Mouse (Mus musculus): ENCODE data around the gene Lipa. TPM values are rescaled to one million over a fixed set of nuclear protein-coding genes. Genes with fewer than 3 reads are reported as not detected.

Gene Lipa
- polyA plus RNA-seq (2012; rRNA removed; ENCODE audit: low replicate concordance): 44.9 and 52.6 TPM in 2 replicates

DNA sequence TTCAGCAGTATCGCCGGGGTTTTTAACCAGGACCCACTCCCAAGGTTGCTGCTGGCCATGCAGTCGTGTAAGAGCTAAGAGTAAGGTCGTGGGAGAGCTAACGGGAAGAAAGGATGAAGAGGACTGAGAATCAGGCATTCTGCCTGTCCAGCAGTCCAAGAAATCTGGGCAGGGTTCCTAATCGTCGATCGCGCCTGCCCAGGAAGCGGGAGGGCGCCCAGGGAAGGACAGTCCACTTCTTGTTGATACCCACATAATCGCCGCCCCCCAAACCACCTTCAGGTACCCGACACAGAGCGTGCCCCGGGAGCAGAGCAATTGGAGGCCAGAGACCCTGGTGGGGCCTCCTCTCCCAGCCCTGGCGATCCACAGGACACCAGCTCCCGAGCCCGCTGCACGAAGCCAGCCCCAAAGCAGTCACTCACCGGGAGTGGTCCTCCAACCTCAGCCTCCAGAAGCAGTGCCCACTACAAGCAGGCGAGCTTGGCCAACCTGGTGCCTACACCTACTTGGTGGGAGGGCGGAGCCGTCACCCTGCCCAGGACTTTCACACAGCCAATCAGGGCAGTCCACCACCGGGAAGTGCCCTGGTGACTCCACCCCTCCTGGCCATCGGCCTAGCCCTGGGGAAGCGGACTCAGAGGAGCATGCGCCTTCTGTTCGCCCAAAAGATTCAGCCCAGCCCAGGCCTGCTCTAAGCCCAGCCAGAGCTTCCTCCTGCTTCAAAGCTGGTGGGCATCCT lies at the start of gene Lipa:
Gene Lipa, minus strand, starts transcription at position 534 of the 742 bp plus-strand sequence.

DNA sequence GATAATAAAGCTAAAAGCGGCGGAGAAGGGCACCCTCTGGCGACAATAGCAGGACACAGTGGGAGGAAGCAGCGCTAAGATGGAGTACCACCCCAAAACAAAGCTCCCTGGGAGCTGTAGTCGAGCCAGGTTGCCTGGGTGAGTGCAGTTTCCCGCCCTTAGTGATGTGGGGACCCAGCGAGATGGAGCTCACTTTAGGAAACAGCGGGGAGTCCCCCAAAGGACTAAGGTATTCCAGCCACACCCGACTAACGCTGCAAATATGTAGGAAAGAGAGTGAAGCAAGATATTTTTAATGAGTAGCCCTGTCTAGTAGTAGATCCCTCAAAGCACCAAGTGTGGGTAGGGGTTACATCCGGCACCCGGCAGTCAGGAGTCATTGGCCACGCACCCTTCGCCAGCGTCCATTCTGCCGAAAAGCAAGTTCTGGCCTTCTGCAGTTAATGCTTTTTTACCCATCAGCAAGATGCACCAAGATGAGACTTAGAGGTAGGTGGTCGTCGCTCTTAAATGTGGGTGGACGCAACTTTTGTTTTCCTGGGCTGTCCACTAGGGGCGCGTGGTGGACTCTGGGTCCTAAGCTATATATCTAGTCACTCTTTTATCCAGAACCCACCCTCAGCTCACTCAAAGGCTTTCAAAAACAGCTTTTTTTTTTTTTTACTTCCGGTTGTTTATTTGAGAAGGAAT lies 23.4 kb upstream of the Lipa start, which contains the start of gene Ifit2:
Gene Ifit2, plus strand, starts transcription at position 161 of the 690 bp plus-strand sequence.

DNA sequence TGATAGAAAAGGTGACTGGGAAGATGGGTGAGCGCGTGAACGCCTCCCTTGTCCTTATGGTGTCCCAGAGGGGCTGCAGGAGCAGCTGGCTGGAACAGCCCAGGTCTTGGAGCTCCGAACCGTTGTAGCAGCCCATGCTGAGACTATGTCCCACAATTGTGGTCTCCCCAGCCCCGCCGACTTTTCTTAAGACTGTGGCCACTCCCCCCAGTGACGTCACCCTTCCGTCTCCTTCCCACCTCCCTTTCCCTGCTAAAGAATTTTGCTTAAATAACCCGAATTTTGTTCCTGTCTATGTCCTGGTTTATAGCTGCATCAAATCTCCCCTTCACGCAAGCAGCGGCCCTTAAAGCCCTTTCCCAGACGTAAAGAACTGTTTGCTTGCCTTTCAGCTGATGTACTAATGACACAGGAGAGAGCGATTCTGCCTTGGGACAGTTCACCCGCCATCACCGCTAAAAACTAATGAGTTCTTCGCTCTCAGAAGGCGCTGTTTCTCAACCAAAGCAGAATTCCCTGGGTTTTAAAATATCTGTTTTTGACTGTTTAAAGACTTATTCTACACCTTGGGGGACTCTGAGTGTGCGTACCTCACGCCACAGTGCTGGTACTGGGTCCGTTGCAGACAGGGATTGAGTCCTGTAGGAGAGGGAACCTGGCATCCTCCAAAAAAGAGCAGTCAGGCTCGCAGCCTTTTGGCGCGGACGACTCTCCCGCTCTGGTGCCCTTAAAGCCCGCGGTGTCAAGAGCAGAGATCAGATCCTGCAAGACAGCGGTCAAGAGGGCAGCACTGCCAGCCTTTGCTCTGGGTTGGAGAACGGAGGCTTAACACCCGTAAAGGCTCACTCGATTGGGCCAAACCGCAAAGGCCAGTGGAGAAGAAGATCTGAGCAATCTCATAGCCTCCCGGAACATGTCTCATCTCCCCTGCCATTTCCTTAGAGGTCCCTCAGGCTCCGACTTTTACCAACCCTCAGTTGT lies 52.0 kb downstream of the Lipa start, which contains the start of gene Ch25h:
Gene Ch25h, minus strand, starts transcription at position 174 of the 981 bp plus-strand sequence.

Other genes starting within 250 kb of the Lipa start
- 3.8 and 12.5 TPM in 2 replicates for gene Fas, start 236.8 kb downstream of the Lipa start, polyA plus RNA-seq (2012; rRNA removed; ENCODE audit: low replicate concordance)
- gene Ch25h, start 52.3 kb downstream of the Lipa start, polyA plus RNA-seq (2012; rRNA removed; ENCODE audit: low replicate concordance): 2.9 and 10.4 TPM in 2 replicates
- gene Ifit2, start 23.2 kb upstream of the Lipa start, polyA plus RNA-seq (2012; rRNA removed; ENCODE audit: low replicate concordance): 2.5 and 3.0 TPM in 2 replicates
- gene Ifit3, start 56.1 kb upstream of the Lipa start, polyA plus RNA-seq (2012; rRNA removed; ENCODE audit: low replicate concordance): 6.2 and 10.9 TPM in 2 replicates
- 0.19 and 0.66 TPM in 2 replicates for gene Ifit1bl1, start 74.5 kb upstream of the Lipa start, polyA plus RNA-seq (2012; rRNA removed; ENCODE audit: low replicate concordance)
- gene Ifit3b, start 80.5 kb upstream of the Lipa start, polyA plus RNA-seq (2012; rRNA removed; ENCODE audit: low replicate concordance): 2.6 and 3.3 TPM in 2 replicates
- 0.07 and 0.08 TPM in 2 replicates for gene Ifit1bl2, start 113.3 kb upstream of the Lipa start, polyA plus RNA-seq (2012; rRNA removed; ENCODE audit: low replicate concordance)
- gene Ifit1, start 113.4 kb upstream of the Lipa start, polyA plus RNA-seq (2012; rRNA removed; ENCODE audit: low replicate concordance): 5.7 and 9.6 TPM in 2 replicates
- gene Slc16a12, start 219.8 kb upstream of the Lipa start, polyA plus RNA-seq (2012; rRNA removed; ENCODE audit: low replicate concordance): 3.6 and 10.3 TPM in 2 replicates

Data from subcutaneous adipose tissue, adult 2 months (tissue).